Mouse (Mus musculus): Measurements from ENCODE around the gene Trappc6a. TPM values are rescaled to one million over a fixed set of nuclear protein-coding genes. Genes with fewer than 3 reads are reported as not detected.

The Trappc6a gene
- total RNA-seq (2021) = 10 to 100 TPM; 17.2 to 20.7 TPM
- long read RNA-seq, experiment 1, transcript Trappc6a-201 (6 exons, 785 nt) = major isoform, 7 of 11 reads
- long read RNA-seq, experiment 1, partial matches to known transcripts = 0 of 11 reads
- long read RNA-seq, experiment 1, other reads (novel, unspliced or antisense) = 3 of 11 reads
- long read RNA-seq, experiment 2, transcript Trappc6a-206 (5 exons, 719 nt) = minor isoform, 5 of 32 reads
- long read RNA-seq, experiment 2, transcript Trappc6a-201 (6 exons, 785 nt) = major isoform, 24 of 32 reads
- long read RNA-seq, experiment 2, partial matches to known transcripts = 1 of 32 reads
- long read RNA-seq, experiment 2, other reads (novel, unspliced or antisense) = 2 of 32 reads

GRCm38 (mm10) chr7:19508150-19508923 lies at the start of gene Trappc6a, which contains the start of gene Bloc1s3:
TSS of gene Trappc6a (plus strand) at chr7:19508395.
TSS of gene Bloc1s3 (minus strand) at chr7:19508367.
- peak within 1 kb of the TSS; percentile 86 for H3K27ac ChIP-seq

DNA sequence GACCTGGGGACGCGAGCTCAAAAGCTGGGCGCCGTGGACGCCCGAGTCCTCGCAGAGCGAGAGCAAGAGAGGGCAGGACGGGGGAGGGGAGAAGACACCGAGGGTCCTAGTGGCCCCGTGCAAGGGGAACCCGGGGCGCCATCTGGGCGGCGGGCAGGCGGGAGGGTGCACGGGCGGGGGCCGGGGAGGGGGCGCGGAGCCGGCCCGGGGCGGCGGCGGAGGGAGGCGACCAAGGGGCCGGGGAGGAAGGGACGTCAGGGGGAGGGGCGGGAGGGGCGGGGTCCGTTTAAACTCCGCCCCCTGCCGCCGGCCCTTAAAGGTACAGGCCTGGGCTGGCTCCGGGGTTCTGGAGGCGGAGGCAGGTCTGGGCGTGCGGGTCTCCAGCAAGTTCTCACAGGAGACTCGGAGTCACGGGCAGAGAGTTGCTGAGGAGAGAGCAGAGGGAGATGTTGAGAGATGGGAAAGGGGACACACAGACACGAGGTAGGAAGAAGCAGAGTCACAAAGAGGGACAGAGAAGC lies 49.5 kb upstream of the Trappc6a start, which contains the start of gene Mark4:
Gene Mark4, minus strand, starts transcription at position 231 of the 521 bp plus-strand sequence.
- peak; percentile 29; the same call in 1 of the 2 replicates for TF ChIP-seq CTCF (conservative IDR thresholded peaks at IDR 0.05)
- H3K4me3 ChIP-seq = peak within 1 kb of the TSS; percentile 91
- DNase-seq (ENCODE audit: low spot score in 2 of 2) = peak; percentile 59 to 73
- peak within 1 kb of the TSS; percentile 93 for H3K27ac ChIP-seq

More at GRCm38 (mm10) chr7:19508150-19508923, at the start of gene Trappc6a, which contains the start of gene Bloc1s3:
- 0 out of 2 replicates have a peak, but pooled peaks have one; percentile 9 for TF ChIP-seq CTCF (conservative IDR thresholded peaks at IDR 0.05)
- peak; percentile 92 to 94 for DNase-seq (ENCODE audit: low spot score in 2 of 2)
- H3K4me3 ChIP-seq = peak within 1 kb of the TSS; percentile 96

DNA sequence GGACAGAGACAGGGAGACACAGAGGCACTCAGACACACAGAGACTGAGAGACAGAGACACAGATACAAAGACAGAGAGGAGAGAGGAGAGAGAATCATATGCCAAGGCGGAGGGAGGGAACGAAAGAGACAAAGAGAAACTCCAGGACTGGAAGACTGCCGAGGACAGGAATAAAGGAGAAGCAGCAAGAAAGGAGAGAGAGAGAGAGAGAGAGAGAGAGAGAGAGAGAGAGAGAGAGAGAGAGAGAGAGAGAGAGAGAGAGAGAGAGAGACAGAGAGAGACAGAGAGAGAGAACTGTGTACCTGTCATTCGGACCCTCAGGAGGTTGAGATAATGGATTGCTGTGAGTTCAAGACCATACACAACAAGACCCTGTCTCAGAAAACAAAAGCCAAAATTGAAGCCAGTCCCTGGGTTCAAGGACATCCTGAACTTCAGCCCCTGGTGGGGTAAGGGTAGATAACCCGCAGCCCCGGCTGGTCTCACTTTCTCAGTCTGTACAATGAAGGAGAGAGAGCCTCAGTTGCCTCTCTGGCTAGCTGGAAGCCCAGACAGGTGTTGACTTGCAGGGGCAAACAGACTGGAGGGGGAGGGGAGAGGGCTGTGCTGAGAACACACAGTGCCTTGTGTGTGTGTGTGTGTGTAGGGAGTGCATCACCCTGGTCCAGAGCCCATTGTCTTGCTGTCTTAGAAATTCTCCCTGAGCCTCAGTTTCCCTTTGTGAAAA lies 48.9 kb upstream of the Trappc6a start:
- Histone ChIP-seq H3K27ac (peak overlapping the region; percentile 93), H3K4me3 (peak overlapping the region; percentile 91)
- no peak for DNase-seq (ENCODE audit: low spot score in 2 of 2)
- no peak for TF ChIP-seq CTCF (conservative IDR thresholded peaks at IDR 0.05)

GRCm38 (mm10) chr7:19460500-19460899 lies 47.7 kb upstream of the Trappc6a start:
- no peak for DNase-seq (ENCODE audit: low spot score in 2 of 2)
- H3K27ac ChIP-seq = no peak overlapping the region
- no peak overlapping the region for H3K4me3 ChIP-seq
- TF ChIP-seq CTCF (conservative IDR thresholded peaks at IDR 0.05) = no peak

DNA sequence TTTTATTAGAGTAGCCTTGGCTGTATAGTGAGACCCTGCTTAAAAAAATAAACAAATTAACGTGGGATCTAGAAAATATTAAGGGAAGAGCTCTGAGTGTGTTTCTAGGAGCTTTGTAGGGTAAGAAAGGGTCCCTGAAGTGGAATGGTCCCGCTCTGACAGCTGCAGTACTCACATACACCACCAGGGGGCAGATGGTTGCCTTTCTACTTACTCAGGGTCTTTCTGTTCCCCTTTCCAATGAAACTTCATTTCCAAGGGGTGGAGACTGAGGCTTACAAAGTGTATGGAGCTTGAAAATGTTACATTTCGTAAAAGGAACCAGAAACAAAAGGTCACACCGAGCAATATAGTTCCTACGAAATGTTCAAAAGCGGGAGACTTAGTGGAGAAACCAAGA lies 46.7 kb upstream of the Trappc6a start:
- TF ChIP-seq CTCF (conservative IDR thresholded peaks at IDR 0.05) = peak; percentile 97
- peak; percentile 68 to 85 for DNase-seq (ENCODE audit: low spot score in 2 of 2)
- Histone ChIP-seq H3K27ac (no peak overlapping the region), H3K4me3 (no peak overlapping the region)

- DNase-seq (ENCODE audit: low spot score in 2 of 2) = no peak
- H3K4me3 ChIP-seq = no peak overlapping the region
- H3K27ac ChIP-seq = no peak overlapping the region
- no peak for TF ChIP-seq CTCF (conservative IDR thresholded peaks at IDR 0.05)
Measured at GRCm38 (mm10) chr7:19462443-19462842, 45.8 kb upstream of the Trappc6a start.

DNA sequence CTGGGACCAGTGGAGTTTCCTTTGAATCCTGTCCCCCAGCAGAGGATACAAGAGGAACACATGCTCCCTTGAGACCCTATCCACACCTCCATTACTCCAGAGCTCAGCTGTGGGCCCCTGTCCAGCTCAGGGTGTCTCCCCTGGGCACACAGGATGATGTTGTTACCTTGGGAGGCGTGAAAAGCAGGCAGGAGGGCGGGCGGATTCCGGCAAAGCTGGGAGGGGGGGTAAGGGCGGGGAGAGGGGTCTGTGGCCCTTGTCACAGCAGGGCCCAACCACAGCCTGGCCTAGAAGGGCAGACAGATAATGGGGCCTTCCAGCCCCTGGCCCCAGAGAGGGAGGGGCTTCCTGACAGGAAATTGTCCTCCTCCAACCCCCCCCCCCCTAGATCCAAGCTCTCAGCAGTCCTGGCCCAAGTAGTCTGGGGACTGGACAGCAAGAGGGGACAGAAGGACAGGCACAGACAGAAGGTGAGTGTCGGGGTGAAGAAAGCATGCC lies 45.3 kb upstream of the Trappc6a start, which contains the start of gene Exoc3l2:
Gene Exoc3l2, plus strand, starts transcription at position 448 of the 498 bp plus-strand sequence.
- TF ChIP-seq CTCF (conservative IDR thresholded peaks at IDR 0.05) = no peak
- no peak within 1 kb of the TSS for H3K27ac ChIP-seq
- H3K4me3 ChIP-seq = no peak within 1 kb of the TSS
- DNase-seq (ENCODE audit: low spot score in 2 of 2) = no peak

DNA sequence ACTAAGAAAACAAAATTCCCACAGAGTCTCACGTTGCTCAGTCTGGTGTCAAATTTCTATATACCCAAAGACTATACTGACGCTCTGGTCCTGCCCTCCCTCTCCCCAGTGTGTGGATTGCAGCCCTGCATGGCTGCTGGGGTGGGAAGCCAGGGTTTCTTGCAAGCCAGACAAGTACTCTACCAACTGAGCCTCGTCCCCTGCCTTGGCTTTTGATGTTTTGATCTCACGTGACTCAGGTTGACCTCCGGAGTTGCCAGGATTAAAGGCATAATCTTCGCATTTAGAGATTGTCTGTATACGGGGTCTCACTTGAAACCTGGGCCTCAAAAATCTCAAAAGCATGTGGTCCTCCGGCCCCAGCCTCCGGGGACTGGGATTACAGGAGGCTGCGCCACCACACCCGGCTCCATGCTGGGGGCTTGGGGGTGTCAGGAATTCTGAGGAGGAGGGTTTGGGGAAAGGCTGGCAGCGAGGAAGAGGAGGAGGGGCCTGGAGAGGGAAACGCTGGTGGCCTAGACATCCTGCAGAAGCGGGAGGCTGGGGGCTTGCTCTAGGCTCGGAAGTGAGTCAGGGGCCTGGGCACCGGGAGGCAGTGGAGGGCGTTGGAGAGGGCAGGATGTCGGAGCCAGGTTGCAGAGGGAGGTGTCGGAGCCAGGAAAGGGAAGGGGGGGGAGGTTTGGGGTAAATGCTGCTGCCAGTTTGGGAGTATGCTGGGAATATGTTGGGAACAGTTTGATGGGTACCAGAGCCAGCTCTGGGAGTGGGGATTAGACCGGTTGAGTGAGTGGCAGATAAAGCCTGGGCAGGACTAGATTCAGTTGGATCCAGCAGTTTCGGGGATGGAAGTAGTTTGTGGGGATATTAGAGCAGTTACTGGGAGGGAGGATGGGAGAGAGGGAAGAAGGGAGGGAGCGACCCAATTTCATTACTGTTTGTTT lies 43.6 kb upstream of the Trappc6a start:
- Histone ChIP-seq H3K4me3 (peak overlapping the region; percentile 11; the same call in 1 of the 2 replicates), H3K27ac (peak overlapping the region; percentile 51; the same call in 1 of the 2 replicates)
- TF ChIP-seq CTCF (conservative IDR thresholded peaks at IDR 0.05) = no peak
- DNase-seq (ENCODE audit: low spot score in 2 of 2) = no peak

DNA sequence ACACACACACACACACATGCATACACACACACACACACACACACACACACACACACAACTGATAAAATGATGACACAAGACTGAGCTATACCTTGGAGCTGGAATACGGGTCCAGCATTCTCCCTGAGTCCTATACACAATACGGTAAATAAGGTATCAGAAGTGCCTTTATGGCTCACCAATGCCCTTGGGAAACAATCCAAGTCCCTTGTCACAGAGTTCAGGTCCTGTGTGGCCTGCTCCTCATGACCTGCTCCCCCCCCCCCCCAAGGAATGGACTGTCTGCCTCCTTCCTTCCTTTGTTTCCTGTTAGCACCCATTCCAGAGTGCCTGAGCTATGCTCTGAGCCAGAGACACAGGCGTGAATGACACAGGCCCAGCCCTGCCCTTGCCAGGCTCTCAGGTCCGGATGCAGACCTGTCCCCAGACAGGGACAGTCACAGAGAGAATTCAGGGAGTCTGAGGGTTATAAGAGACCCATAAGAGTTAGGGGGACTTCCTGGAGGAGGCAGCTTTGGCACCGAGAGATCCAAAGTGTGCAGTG lies 41.5 kb upstream of the Trappc6a start:
- no peak for DNase-seq (ENCODE audit: low spot score in 2 of 2)
- H3K27ac ChIP-seq = no peak overlapping the region
- no peak for TF ChIP-seq CTCF (conservative IDR thresholded peaks at IDR 0.05)
- H3K4me3 ChIP-seq = no peak overlapping the region

GRCm38 (mm10) chr7:19467638-19468037 lies 40.6 kb upstream of the Trappc6a start:
- Histone ChIP-seq H3K27ac (no peak overlapping the region), H3K4me3 (no peak overlapping the region)
- no peak for TF ChIP-seq CTCF (conservative IDR thresholded peaks at IDR 0.05)
- DNase-seq (ENCODE audit: low spot score in 2 of 2) = no peak

DNA sequence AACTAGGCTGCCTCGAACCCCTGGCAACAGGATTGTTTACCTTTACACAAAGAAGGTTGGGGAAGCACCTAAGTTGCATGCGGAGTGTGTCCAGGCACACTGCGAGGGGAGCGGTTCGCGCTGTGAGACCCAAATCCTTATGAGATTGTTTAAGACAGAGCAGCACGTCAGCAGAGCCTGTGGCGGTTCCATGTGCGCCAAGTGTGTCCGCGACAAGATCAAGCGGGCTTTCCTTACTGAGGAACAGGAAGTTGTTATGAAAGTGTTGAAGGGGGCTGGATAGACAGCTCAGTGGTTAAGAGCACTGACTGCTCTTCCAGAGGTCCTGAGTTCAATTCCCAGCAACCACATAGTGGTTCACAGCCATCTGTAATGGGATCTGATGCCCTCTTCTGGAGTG lies 39.9 kb upstream of the Trappc6a start:
- Histone ChIP-seq H3K27ac (no peak overlapping the region), H3K4me3 (no peak overlapping the region)
- TF ChIP-seq CTCF (conservative IDR thresholded peaks at IDR 0.05) = no peak
- DNase-seq (ENCODE audit: low spot score in 2 of 2) = no peak
